ENCODE assay signal across 8 mouse cellular contexts in the genomic region with DNA sequence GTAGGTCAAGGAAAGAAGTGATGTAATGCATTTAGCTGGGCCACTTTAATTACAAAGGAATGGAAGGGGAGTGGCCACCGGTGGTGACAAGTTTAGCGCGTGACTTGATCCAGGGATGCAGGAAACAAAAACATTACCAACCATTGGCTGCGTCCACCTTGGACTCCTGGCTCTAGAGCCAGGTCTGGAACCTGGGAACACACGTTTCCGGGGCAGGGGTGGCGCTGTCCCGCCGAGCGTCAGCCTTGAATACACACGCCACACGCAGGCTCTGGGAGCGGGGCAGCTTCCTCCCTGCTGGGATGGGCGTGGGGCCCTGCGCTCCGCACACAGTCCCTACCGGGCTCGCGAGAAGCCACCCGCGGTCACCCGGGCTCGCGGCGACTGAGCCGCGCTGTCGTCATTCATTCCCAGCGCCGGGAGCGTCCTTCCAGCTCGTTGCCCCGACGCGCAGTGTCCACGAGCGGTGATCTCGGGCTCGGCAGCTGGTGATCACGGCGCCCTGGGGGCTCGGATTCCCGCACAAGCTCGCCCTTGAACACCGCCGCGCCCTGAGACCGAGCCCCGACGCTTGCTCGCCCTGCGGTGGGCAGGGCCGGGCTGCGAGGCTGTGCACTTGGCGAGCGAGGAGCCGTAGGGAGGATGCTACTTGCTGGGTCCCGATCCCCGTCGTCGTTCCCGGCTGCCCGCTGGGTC. TPM values are rescaled to one million over a fixed set of nuclear protein-coding genes. Genes with fewer than 3 reads are reported as not detected.
DNase-seq lines count a peak whose midpoint lies in the region; ATAC-seq and TF ChIP-seq lines count a peak whose summit lies in the region.

A gene (plus strand): TSS at position 118 of the 696 bp plus-strand sequence.

- peak within 1 kb of the TSS; percentile 97 for H3K27ac ChIP-seq in hindbrain, embryonic 13.5 days
- peak within 1 kb of the TSS; percentile 80 for H3K27ac ChIP-seq in lung, postnatal 0 days (ENCODE audit: low read length)

- WGBS in hindbrain, embryonic 13.5 days: under 1% methylated on average over 63 of the region's 63 CpGs
- under 1% methylated on average over 62 of the region's 63 CpGs for WGBS in lung, postnatal 0 days

- H3K4me2 ChIP-seq in hindbrain, embryonic 13.5 days: peak within 1 kb of the TSS; percentile 67
- H3K4me2 ChIP-seq in lung, postnatal 0 days (replicated peaks; ENCODE audit: low read depth, low read length): peak within 1 kb of the TSS; percentile 95

- peak; percentile 94 for ATAC-seq in hindbrain, embryonic 13.5 days (ENCODE audit: low FRiP score)
- peak; percentile 94 for ATAC-seq in lung, postnatal 0 days

- TF ChIP-seq EP300 in lung, postnatal 0 days (IDR thresholded peaks at IDR 0.05): no peak

- peak; percentile 94 for DNase-seq in R1 (ENCODE audit: low read depth, low spot score)
- DNase-seq in cerebellum, postnatal 36 days: peak; percentile 82 to 83
- peak; percentile 40 for DNase-seq in gastrocnemius, adult 18-20 months (ENCODE audit: low spot score)
- peak; percentile 48 to 55 for DNase-seq in layer of hippocampus, postnatal 25 days (ENCODE audit: extremely low spot score in 1 of 2, low spot score in 1 of 2)
- DNase-seq in lung, postnatal 0 days (ENCODE audit: low spot score): peak; percentile 93
- peak; percentile 29 for DNase-seq in ovary, postnatal 10 days (ENCODE audit: low spot score)
- DNase-seq in thymus, postnatal 36 days: peak; percentile 15 to 18

- TF ChIP-seq CTCF in lung, postnatal 0 days (IDR thresholded peaks at IDR 0.05): peak; percentile 65

- H3K9ac ChIP-seq in hindbrain, embryonic 13.5 days: peak within 1 kb of the TSS; percentile 98
- H3K9ac ChIP-seq in lung, postnatal 0 days (replicated peaks; ENCODE audit: low read depth): peak within 1 kb of the TSS; percentile 82

- no peaks in the 10 kb centered on the region for H3K36me3 ChIP-seq in hindbrain, embryonic 13.5 days
- H3K36me3 ChIP-seq in lung, postnatal 0 days (ENCODE audit: insufficient read depth, low read length): no peaks in the 10 kb centered on the region

- no peaks in the 10 kb centered on the region for H3K27me3 ChIP-seq in hindbrain, embryonic 13.5 days
- no peaks in the 10 kb centered on the region for H3K27me3 ChIP-seq in lung, postnatal 0 days (replicated peaks; ENCODE audit: insufficient read depth, low read length)

- no peaks in the 10 kb centered on the region for H3K9me3 ChIP-seq in hindbrain, embryonic 13.5 days
- no peaks in the 10 kb centered on the region for H3K9me3 ChIP-seq in lung, postnatal 0 days (ENCODE audit: low read length)

- H3K4me3 ChIP-seq in hindbrain, embryonic 13.5 days: peak within 1 kb of the TSS; percentile 92
- H3K4me3 ChIP-seq in lung, postnatal 0 days (ENCODE audit: low read depth, low read length): peak within 1 kb of the TSS; percentile 61

- peaks cover 33% of the 10 kb centered on the region for H3K4me1 ChIP-seq in hindbrain, embryonic 13.5 days (replicated peaks)
- H3K4me1 ChIP-seq in lung, postnatal 0 days (ENCODE audit: insufficient read depth, low read depth, low read length): no peaks in the 10 kb centered on the region

RNA-seq across cellular contexts. Expression of the gene that starts here (rescaled TPM):
- 1 to 10 TPM in 1 of 2 experiments, under 1 TPM in 1; 0.64 to 1.3 TPM for total RNA-seq in gastrocnemius, adult 18-20 months (2021)
- polyA plus RNA-seq in hindbrain, embryonic 13.5 days (2015; fragmentation: Nextera tagmentation; extraction: Ambion mirVana): 15.9 and 16.4 TPM in 2 replicates
- 10 to 100 TPM; 66.7 to 70.1 TPM for total RNA-seq in layer of hippocampus, postnatal 25 days (2021)
- polyA plus RNA-seq in lung, postnatal 0 days (2015; fragmentation: Nextera tagmentation; extraction: Ambion mirVana): 1.8 TPM in 2 replicates

Comparison
In these comparisons a context has a peak if more than half of its experiments do, and no peak if none do; other contexts are left out.
1. Peak in every context shown above with its lines: DNase-seq, ATAC-seq, H3K4me3 ChIP-seq and H3K27ac ChIP-seq.
2. RNA of the gene that starts here (total RNA-seq): 66.7 to 70.1 TPM in layer of hippocampus, postnatal 25 days; 0.64 to 1.3 TPM in gastrocnemius, adult 18-20 months; every median in the first group is over 10 times any median in the second.
3. DNase-seq: peak in every context shown above with its lines; median percentile 94 in R1; 93 in lung, postnatal 0 days; 82 in cerebellum, postnatal 36 days; 52 in layer of hippocampus, postnatal 25 days; 40 in gastrocnemius, adult 18-20 months; 29 in ovary, postnatal 10 days; 16 in thymus, postnatal 36 days.